Mouse (Mus musculus): ENCODE data around the gene Xndc1. TPM values are rescaled to one million over a fixed set of nuclear protein-coding genes. Genes with fewer than 3 reads are reported as not detected.
"Not testable (repeated sequence)": the region's sequence is repeated elsewhere in the genome, so short reads cannot be mapped to it uniquely, and the experiment has no call there.

Gene Xndc1
- 47.9 and 54.6 TPM in 2 replicates for polyA plus RNA-seq (2012; rRNA removed)

DNA sequence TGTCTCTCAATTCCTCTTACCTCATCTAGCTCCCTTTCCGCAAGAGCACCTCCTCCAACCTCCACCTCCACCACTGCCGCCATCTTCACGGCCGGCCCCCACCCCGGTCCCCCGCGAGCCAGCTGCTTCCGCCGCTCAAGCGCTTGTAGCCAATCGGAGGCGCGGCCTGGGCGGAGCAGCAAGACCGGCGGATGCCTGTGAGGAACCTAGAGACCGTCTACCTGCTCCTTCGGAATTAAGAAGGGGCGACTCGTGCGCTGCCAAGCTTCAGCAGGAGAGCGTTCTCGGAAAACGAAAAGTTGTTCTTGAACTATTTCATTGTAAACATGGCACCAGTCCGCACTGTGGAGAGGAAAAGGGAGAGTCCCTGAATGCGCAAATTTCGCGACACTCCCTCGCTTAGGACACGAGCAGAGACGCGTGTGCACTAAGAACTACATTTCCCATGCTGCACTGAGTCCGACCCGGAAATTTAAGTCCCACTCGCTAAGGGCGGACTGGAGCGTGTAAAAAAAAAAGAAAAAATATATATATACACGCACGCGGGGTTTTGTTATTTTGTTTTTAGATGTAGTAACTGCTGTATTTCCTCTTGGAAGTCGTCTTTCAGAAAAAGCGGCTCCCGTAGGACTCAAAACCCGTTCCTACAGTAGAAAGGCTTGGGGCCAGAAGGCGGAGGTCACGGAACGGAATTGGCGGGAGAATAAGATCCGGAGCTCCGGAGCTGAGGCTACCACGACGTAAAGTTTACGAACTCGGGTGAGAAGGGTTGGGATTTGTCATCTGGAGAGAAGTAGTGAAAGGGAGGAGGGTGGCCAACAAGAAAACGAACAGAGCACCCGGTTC lies at the start of gene Xndc1, which contains the start of the genes Rnf121 and Xntrpc:
Xndc1 (plus strand) TSS at position 466 of the 846 bp plus-strand sequence.
Rnf121 (minus strand) TSS at position 424 of the 846 bp plus-strand sequence.
Xntrpc (plus strand) TSS at position 668 of the 846 bp plus-strand sequence.
- Histone ChIP-seq H3K27me3 (ENCODE audit: control insufficient read depth, insufficient read depth, low read length) (no peaks in the 10 kb centered on the region), H3K36me3 (ENCODE audit: control insufficient read depth, insufficient read depth, low read length) (no peaks in the 10 kb centered on the region)

DNA sequence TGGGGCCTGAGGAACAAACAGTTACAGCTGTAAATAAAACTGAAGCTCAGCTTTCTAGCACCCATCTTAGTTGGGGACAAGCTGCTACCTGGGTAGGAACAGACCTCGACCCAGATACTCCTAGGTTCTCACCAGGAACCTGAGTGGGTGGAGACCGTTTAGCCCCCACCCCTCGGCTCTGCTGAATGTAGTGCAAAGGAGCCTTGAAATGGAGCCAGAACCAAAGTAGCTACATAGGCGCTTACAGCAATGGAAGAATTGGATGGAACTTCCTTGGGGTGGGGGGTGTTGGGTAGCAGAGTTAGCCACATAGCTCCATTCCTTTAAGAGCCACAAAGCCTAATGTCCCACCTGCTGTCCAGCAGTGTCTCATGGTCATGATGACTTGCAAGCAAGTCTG lies 48.4 kb upstream of the Xndc1 start:
- Histone ChIP-seq H3K4me3 (ENCODE audit: control insufficient read depth, low read depth, low read length) (no peak overlapping the region), H3K4me1 (ENCODE audit: control insufficient read depth, insufficient read depth, low read length) (no peaks in the 10 kb centered on the region), H3K27ac (ENCODE audit: control insufficient read depth, insufficient read depth, low read depth, low read length) (no peak overlapping the region), H3K36me3 (ENCODE audit: control insufficient read depth, insufficient read depth, low read length) (no peaks in the 10 kb centered on the region), H3K27me3 (ENCODE audit: control insufficient read depth, insufficient read depth, low read length) (no peaks in the 10 kb centered on the region)
- TF ChIP-seq CTCF (IDR thresholded peaks at IDR 0.05; ENCODE audit: control insufficient read depth, insufficient read depth, insufficient replicate concordance, low read depth, low read length) (no peak), POLR2A (IDR thresholded peaks at IDR 0.05; ENCODE audit: control insufficient read depth, low read depth, low read length) (no peak)

More for the DNA sequence above, at the start of gene Xndc1, which contains the start of the genes Rnf121 and Xntrpc:
- peak within 1 kb of the TSS; percentile 88 for H3K27ac ChIP-seq (ENCODE audit: control insufficient read depth, insufficient read depth, low read depth, low read length)
- peaks cover 4% of the 10 kb centered on the region for H3K4me1 ChIP-seq (ENCODE audit: control insufficient read depth, insufficient read depth, low read length)
- TF ChIP-seq POLR2A (IDR thresholded peaks at IDR 0.05; ENCODE audit: control insufficient read depth, low read depth, low read length): peak; percentile 77
- TF ChIP-seq CTCF (IDR thresholded peaks at IDR 0.05; ENCODE audit: control insufficient read depth, insufficient read depth, insufficient replicate concordance, low read depth, low read length): no peak
- H3K4me3 ChIP-seq (ENCODE audit: control insufficient read depth, low read depth, low read length): peak within 1 kb of the TSS; percentile 87

DNA sequence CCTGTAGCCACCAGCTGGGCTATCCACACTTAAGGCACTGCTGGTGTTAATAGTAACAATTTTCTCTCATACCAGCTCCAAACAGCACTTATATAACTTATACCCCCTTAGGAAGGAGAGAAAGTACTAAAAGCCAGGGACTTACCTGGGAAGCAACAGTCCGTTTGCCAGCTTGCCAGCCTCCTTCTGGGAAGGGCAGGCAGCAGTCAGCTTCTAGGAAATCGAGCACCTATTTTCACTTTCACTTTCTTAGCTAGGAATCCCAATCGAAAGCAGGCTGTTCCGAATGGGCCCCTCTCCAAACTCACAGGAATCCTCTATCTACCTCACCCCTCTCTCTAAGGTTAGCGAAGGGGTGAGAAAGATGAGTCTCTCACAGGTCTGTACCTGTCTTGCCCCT lies 47.9 kb upstream of the Xndc1 start:
- Histone ChIP-seq H3K27me3 (ENCODE audit: control insufficient read depth, insufficient read depth, low read length) (no peaks in the 10 kb centered on the region), H3K36me3 (ENCODE audit: control insufficient read depth, insufficient read depth, low read length) (no peaks in the 10 kb centered on the region), H3K4me3 (ENCODE audit: control insufficient read depth, low read depth, low read length) (no peak overlapping the region), H3K27ac (ENCODE audit: control insufficient read depth, insufficient read depth, low read depth, low read length) (no peak overlapping the region; the same call in 1 of the 2 replicates), H3K4me1 (ENCODE audit: control insufficient read depth, insufficient read depth, low read length) (no peaks in the 10 kb centered on the region)
- TF ChIP-seq POLR2A (IDR thresholded peaks at IDR 0.05; ENCODE audit: control insufficient read depth, low read depth, low read length) (no peak), CTCF (IDR thresholded peaks at IDR 0.05; ENCODE audit: control insufficient read depth, insufficient read depth, insufficient replicate concordance, low read depth, low read length) (no peak)

DNA sequence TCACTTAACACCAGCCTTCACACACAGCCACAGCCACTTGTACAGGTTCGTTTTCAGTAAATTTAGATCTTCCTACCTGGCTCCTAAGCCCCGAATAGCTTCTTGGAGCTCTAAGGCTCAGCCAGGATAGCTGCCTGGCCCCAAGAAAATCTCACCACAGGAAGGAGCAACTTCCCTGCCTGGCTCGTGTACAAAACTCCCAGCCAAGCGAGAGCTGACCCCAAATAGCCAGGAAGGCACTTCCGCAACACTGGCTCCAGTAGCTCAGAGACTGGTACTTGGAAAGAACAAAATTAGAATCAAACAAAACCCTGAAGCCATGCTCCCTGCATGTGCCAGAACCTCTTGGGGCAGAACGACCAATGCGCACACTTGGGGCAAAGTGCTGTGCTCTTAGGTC lies 47.3 kb upstream of the Xndc1 start:
- Histone ChIP-seq H3K27ac (ENCODE audit: control insufficient read depth, insufficient read depth, low read depth, low read length) (no peak overlapping the region; the same call in 1 of the 2 replicates), H3K4me1 (ENCODE audit: control insufficient read depth, insufficient read depth, low read length) (no peaks in the 10 kb centered on the region), H3K36me3 (ENCODE audit: control insufficient read depth, insufficient read depth, low read length) (no peaks in the 10 kb centered on the region; the same call in 1 of the 2 replicates), H3K4me3 (ENCODE audit: control insufficient read depth, low read depth, low read length) (no peak overlapping the region), H3K27me3 (ENCODE audit: control insufficient read depth, insufficient read depth, low read length) (no peaks in the 10 kb centered on the region)
- TF ChIP-seq POLR2A (IDR thresholded peaks at IDR 0.05; ENCODE audit: control insufficient read depth, low read depth, low read length) (no peak), CTCF (IDR thresholded peaks at IDR 0.05; ENCODE audit: control insufficient read depth, insufficient read depth, insufficient replicate concordance, low read depth, low read length) (no peak)

DNA sequence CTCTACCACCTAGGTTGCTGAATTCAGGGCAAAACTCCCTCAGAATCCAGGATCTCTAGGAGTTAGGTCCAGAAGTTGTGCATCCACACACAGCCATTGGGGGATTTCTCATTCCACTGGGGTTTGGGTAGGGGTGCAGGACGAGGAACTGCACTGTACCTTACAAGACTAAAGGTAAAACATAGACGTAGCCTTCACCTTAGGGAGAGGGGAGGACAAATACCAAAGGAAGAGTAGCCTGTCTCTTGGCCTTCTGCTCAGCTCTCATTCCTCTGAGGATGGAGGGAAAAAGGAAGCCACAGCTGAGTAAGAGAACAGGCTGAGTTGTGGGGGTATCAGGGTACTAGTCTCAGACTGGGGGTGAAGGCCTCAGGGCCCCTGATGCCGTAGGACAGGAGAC lies 46.7 kb upstream of the Xndc1 start, which contains the start of gene Il18bp:
Il18bp (minus strand) TSS at position 101 of the 400 bp plus-strand sequence.
- no peak for TF ChIP-seq CTCF (IDR thresholded peaks at IDR 0.05; ENCODE audit: control insufficient read depth, insufficient read depth, insufficient replicate concordance, low read depth, low read length)
- TF ChIP-seq POLR2A (IDR thresholded peaks at IDR 0.05; ENCODE audit: control insufficient read depth, low read depth, low read length): no peak
- Histone ChIP-seq H3K27ac (ENCODE audit: control insufficient read depth, insufficient read depth, low read depth, low read length) (no peak within 1 kb of the TSS; the same call in 1 of the 2 replicates), H3K4me1 (ENCODE audit: control insufficient read depth, insufficient read depth, low read length) (no peaks in the 10 kb centered on the region), H3K36me3 (ENCODE audit: control insufficient read depth, insufficient read depth, low read length) (no peaks in the 10 kb centered on the region; the same call in 1 of the 2 replicates), H3K27me3 (ENCODE audit: control insufficient read depth, insufficient read depth, low read length) (no peaks in the 10 kb centered on the region), H3K4me3 (ENCODE audit: control insufficient read depth, low read depth, low read length) (no peak within 1 kb of the TSS)

DNA sequence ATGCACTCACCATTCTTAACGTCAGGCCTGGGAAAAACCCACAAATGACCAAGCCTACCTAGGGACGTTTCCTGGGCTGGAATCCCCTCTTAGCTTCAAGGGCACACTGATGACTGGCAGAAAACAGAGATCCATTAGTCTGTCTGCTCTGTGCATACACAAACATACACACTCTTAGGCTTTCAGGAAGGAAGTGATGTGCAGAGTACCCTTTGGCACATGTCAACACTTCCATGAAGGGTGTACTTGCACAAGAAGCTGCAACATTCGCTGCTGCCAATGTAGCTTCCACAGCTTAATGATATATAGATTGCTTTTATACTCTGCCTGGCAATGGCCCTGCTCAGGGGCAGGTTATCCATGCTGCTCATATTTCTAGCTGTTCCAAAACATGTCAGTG lies 45.9 kb upstream of the Xndc1 start:
- Histone ChIP-seq H3K27ac (ENCODE audit: control insufficient read depth, insufficient read depth, low read depth, low read length) (no peak overlapping the region), H3K4me3 (ENCODE audit: control insufficient read depth, low read depth, low read length) (no peak overlapping the region), H3K4me1 (ENCODE audit: control insufficient read depth, insufficient read depth, low read length) (no peaks in the 10 kb centered on the region), H3K36me3 (ENCODE audit: control insufficient read depth, insufficient read depth, low read length) (no peaks in the 10 kb centered on the region; the same call in 1 of the 2 replicates), H3K27me3 (ENCODE audit: control insufficient read depth, insufficient read depth, low read length) (no peaks in the 10 kb centered on the region)
- TF ChIP-seq POLR2A (IDR thresholded peaks at IDR 0.05; ENCODE audit: control insufficient read depth, low read depth, low read length) (no peak), CTCF (IDR thresholded peaks at IDR 0.05; ENCODE audit: control insufficient read depth, insufficient read depth, insufficient replicate concordance, low read depth, low read length) (no peak)

DNA sequence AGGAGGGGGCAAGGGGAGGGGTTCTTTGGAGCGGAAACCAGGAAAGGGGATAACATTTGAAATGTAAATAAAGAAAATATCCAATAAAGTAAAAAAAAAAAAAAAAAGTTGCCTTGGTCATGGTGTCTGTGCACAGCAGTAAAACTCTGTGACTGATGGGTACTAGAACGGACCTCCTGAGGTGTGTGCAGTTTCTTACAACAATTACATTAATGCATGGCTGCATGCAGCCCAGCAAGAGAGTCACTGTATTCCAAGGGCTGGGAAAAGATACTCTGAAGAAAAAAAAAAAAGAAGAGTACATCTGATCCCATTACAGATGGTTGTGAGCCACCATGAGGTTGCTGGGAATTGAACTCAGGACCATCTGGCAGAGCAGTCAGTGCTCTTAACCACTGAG lies 44.4 kb upstream of the Xndc1 start:
- not testable (repeated sequence) for H3K4me1 ChIP-seq (ENCODE audit: control insufficient read depth, insufficient read depth, low read length); H3K36me3 ChIP-seq (ENCODE audit: control insufficient read depth, insufficient read depth, low read length); H3K27ac ChIP-seq (ENCODE audit: control insufficient read depth, insufficient read depth, low read depth, low read length); H3K4me3 ChIP-seq (ENCODE audit: control insufficient read depth, low read depth, low read length); H3K27me3 ChIP-seq (ENCODE audit: control insufficient read depth, insufficient read depth, low read length)

Data from testis, adult 2 months (tissue).